ENCODE assay signal across 18 mouse cellular contexts in genomic region chr10:80523299-80523698, GRCm38 (mm10). TPM values are rescaled to one million over a fixed set of nuclear protein-coding genes. Genes with fewer than 3 reads are reported as not detected.
DNase-seq lines count a peak whose midpoint lies in the region; ATAC-seq and TF ChIP-seq lines count a peak whose summit lies in the region.
"Had no signal": no experiment of that assay in that cellular context is flagged by ENCODE, and none has a peak within 500 bp of the region (broad histone marks: within the 10 kb centered on the region; RNA-seq: fewer than 3 reads in every experiment).

No protein-coding gene starts in this region.

- H3K4me1 ChIP-seq in forebrain, postnatal 0 days (ENCODE audit: insufficient read depth): no peaks in the 10 kb centered on the region
- H3K4me1 ChIP-seq in forebrain, embryonic 12.5 days: peaks cover 7% of the 10 kb centered on the region
- H3K4me1 ChIP-seq in lung, embryonic 14.5 days (ENCODE audit: insufficient read depth): no peaks in the 10 kb centered on the region

- TF ChIP-seq CTCF in forebrain, postnatal 0 days (IDR thresholded peaks at IDR 0.05; ENCODE audit: low read depth): peak; percentile 37; the same call in 1 of the 2 replicates
- TF ChIP-seq CTCF in lung, embryonic 14.5 days (IDR thresholded peaks at IDR 0.05; ENCODE audit: low read depth): peak; percentile 54

- no peak for DNase-seq in forebrain, postnatal 0 days
- no peak for DNase-seq in lung, embryonic 14.5 days
- no peak for DNase-seq in lung, postnatal 36 days
- peak; percentile 35 for DNase-seq in NIH3T3 (ENCODE audit: low read depth)
- DNase-seq in cerebellum, postnatal 14 days: no peak
- DNase-seq in heart, adult 9 months (ENCODE audit: low spot score in 2 of 2): no peak
- DNase-seq: adrenal gland, postnatal 36 days; cerebellum, adult 8-10 months; gastrocnemius, postnatal 14 days; midbrain, embryonic 14.5 days; right cerebral cortex, postnatal 14 days had no signal

- H3K9me3 ChIP-seq in forebrain, postnatal 0 days (ENCODE audit: low read length): no peaks in the 10 kb centered on the region
- H3K9me3 ChIP-seq in forebrain, embryonic 12.5 days: peaks cover 4% of the 10 kb centered on the region; the same call in 1 of the 2 replicates
- H3K9me3 ChIP-seq in lung, embryonic 14.5 days (ENCODE audit: low read depth, low read length): no peaks in the 10 kb centered on the region
- H3K9me3 ChIP-seq: lung, embryonic 15.5 days had no signal

- no peak overlapping the region for H3K27ac ChIP-seq in forebrain, postnatal 0 days (ENCODE audit: low read depth, low read length)
- H3K27ac ChIP-seq in forebrain, embryonic 12.5 days: no peak overlapping the region
- H3K27ac ChIP-seq in lung, embryonic 14.5 days (ENCODE audit: low read depth): no peak overlapping the region
- H3K27ac ChIP-seq: lung, embryonic 15.5 days had no signal

- H3K4me3 ChIP-seq in forebrain, postnatal 0 days (ENCODE audit: low read depth, low read length): no peak overlapping the region
- no peak overlapping the region for H3K4me3 ChIP-seq in forebrain, embryonic 12.5 days (replicated peaks)
- H3K4me3 ChIP-seq in lung, embryonic 14.5 days (ENCODE audit: low read depth, low read length): no peak overlapping the region
- H3K4me3 ChIP-seq: lung, embryonic 15.5 days had no signal

- no peak overlapping the region for H3K9ac ChIP-seq in forebrain, postnatal 0 days
- H3K9ac ChIP-seq in forebrain, embryonic 12.5 days: no peak overlapping the region
- no peak overlapping the region for H3K9ac ChIP-seq in lung, embryonic 14.5 days
- H3K9ac ChIP-seq: lung, embryonic 15.5 days had no signal

- no peaks in the 10 kb centered on the region for H3K36me3 ChIP-seq in forebrain, postnatal 0 days (ENCODE audit: insufficient read depth)
- H3K36me3 ChIP-seq in forebrain, embryonic 12.5 days (replicated peaks): no peaks in the 10 kb centered on the region; the same call in 1 of the 2 replicates
- no peaks in the 10 kb centered on the region for H3K36me3 ChIP-seq in lung, embryonic 14.5 days (ENCODE audit: insufficient read depth)
- H3K36me3 ChIP-seq: lung, embryonic 15.5 days had no signal

- H3K4me2 ChIP-seq in forebrain, postnatal 0 days (ENCODE audit: low read depth): no peak overlapping the region
- no peak overlapping the region for H3K4me2 ChIP-seq in forebrain, embryonic 12.5 days
- no peak overlapping the region for H3K4me2 ChIP-seq in lung, embryonic 14.5 days
- H3K4me2 ChIP-seq: lung, embryonic 15.5 days had no signal

- WGBS in forebrain, postnatal 0 days: 92% methylated on average over 7 of the region's 7 CpGs
- 93% methylated on average over 7 of the region's 7 CpGs for WGBS in forebrain, embryonic 12.5 days
- 94% methylated on average over 7 of the region's 7 CpGs for WGBS in lung, embryonic 14.5 days

- ATAC-seq in forebrain, postnatal 0 days: no peak
- no peak for ATAC-seq in forebrain, embryonic 12.5 days (ENCODE audit: low FRiP score)
- ATAC-seq in lung, embryonic 14.5 days (ENCODE audit: insufficient read depth): no peak
- ATAC-seq in megakaryocyte progenitor cell, adult 5-6 weeks (replicated peaks; ENCODE audit: poor library complexity): peak; percentile 48; the same call in 1 of the 2 replicates
- ATAC-seq: hindbrain, embryonic 16.5 days had no signal

- H3K27me3 ChIP-seq in forebrain, postnatal 0 days (ENCODE audit: insufficient read depth, low read length): no peaks in the 10 kb centered on the region
- peaks cover 7% of the 10 kb centered on the region; the same call in 1 of the 2 replicates for H3K27me3 ChIP-seq in forebrain, embryonic 12.5 days
- no peaks in the 10 kb centered on the region for H3K27me3 ChIP-seq in lung, embryonic 14.5 days (ENCODE audit: insufficient read depth, low read length)
- H3K27me3 ChIP-seq: lung, embryonic 15.5 days had no signal

RNA-seq across cellular contexts. Expression of gene Atp8b3, which starts 15.6 kb away (rescaled TPM):
- total RNA-seq in forebrain, postnatal 0 days (2014; rRNA removed): 0.05 and 0.38 TPM in 2 replicates
- polyA plus RNA-seq in forebrain, postnatal 0 days (2015; fragmentation: Nextera tagmentation; extraction: Ambion mirVana): 0.16 and 0.46 TPM in 2 replicates
- polyA plus RNA-seq in forebrain, embryonic 12.5 days (2016; fragmentation: Nextera tagmentation; extraction: Ambion mirVana): 0.46 and 0.64 TPM in 2 replicates
- 0.09 and 0.14 TPM in 2 replicates for polyA plus RNA-seq in lung, embryonic 14.5 days (2014; fragmentation: Nextera tagmentation; extraction: Ambion mirVana)
- not detected in 2 replicates for total RNA-seq in megakaryocyte progenitor cell, adult 5-6 weeks (2015)
- total RNA-seq in megakaryocyte progenitor cell, adult 5-6 weeks (2017): not detected in 2 replicates
- total RNA-seq: gastrocnemius, postnatal 14 days had no signal

RNA-seq across cellular contexts. Expression of gene Onecut3, which starts 28.7 kb away (rescaled TPM):
- 0.62 and 1.9 TPM in 2 replicates for total RNA-seq in forebrain, postnatal 0 days (2014; rRNA removed)
- polyA plus RNA-seq in forebrain, postnatal 0 days (2015; fragmentation: Nextera tagmentation; extraction: Ambion mirVana): 0.03 and 0.18 TPM in 2 replicates
- polyA plus RNA-seq in forebrain, embryonic 12.5 days (2016; fragmentation: Nextera tagmentation; extraction: Ambion mirVana): 0.68 and 0.83 TPM in 2 replicates
- not detected in 2 replicates for polyA plus RNA-seq in lung, embryonic 14.5 days (2014; fragmentation: Nextera tagmentation; extraction: Ambion mirVana)
- total RNA-seq in megakaryocyte progenitor cell, adult 5-6 weeks (2015): not detected in 2 replicates
- total RNA-seq in megakaryocyte progenitor cell, adult 5-6 weeks (2017): not detected in 2 replicates
- total RNA-seq: adrenal gland, postnatal 36 days; gastrocnemius, postnatal 14 days; left cerebral cortex, postnatal 25 days; neutrophil, adult 5-6 weeks had no signal
- polyA plus RNA-seq: heart, embryonic 14.5 days; lung, embryonic 15.5 days had no signal

RNA-seq across cellular contexts. Expression of gene Rexo1, which starts 38.1 kb away (rescaled TPM):
- 40.3 and 41.9 TPM in 2 replicates for total RNA-seq in forebrain, postnatal 0 days (2014; rRNA removed)
- polyA plus RNA-seq in forebrain, postnatal 0 days (2015; fragmentation: Nextera tagmentation; extraction: Ambion mirVana): 27.9 and 30.5 TPM in 2 replicates
- polyA plus RNA-seq in forebrain, embryonic 12.5 days (2016; fragmentation: Nextera tagmentation; extraction: Ambion mirVana): 31.0 and 36.0 TPM in 2 replicates
- 27.8 and 34.5 TPM in 2 replicates for polyA plus RNA-seq in lung, embryonic 14.5 days (2014; fragmentation: Nextera tagmentation; extraction: Ambion mirVana)
- 34.1 and 35.2 TPM in 2 replicates for total RNA-seq in megakaryocyte progenitor cell, adult 5-6 weeks (2015)
- 17.1 and 19.2 TPM in 2 replicates for total RNA-seq in megakaryocyte progenitor cell, adult 5-6 weeks (2017)

RNA-seq across cellular contexts. Expression of gene Klf16, which starts 53.8 kb away (rescaled TPM):
- total RNA-seq in forebrain, postnatal 0 days (2014; rRNA removed): 17.9 and 18.7 TPM in 2 replicates
- 13.3 and 14.1 TPM in 2 replicates for polyA plus RNA-seq in forebrain, postnatal 0 days (2015; fragmentation: Nextera tagmentation; extraction: Ambion mirVana)
- 8.7 and 9.5 TPM in 2 replicates for polyA plus RNA-seq in forebrain, embryonic 12.5 days (2016; fragmentation: Nextera tagmentation; extraction: Ambion mirVana)
- 9.5 and 11.8 TPM in 2 replicates for polyA plus RNA-seq in lung, embryonic 14.5 days (2014; fragmentation: Nextera tagmentation; extraction: Ambion mirVana)
- total RNA-seq in megakaryocyte progenitor cell, adult 5-6 weeks (2015): 5.3 and 5.4 TPM in 2 replicates
- 4.3 and 6.0 TPM in 2 replicates for total RNA-seq in megakaryocyte progenitor cell, adult 5-6 weeks (2017)
